Mouse (Mus musculus) 416B (cell line): Measurements from ENCODE around the gene Rnpep.
A peak's percentile ranks its signal among the peaks of the same experiment; 100 is the strongest.

Experiments
- DNase-seq: peaks from one replicate; pipeline ENCODE4 v3.0.0; 2011; ENCODE audit warnings: low read depth

The Rnpep gene

GRCm38 (mm10) chr1:135283826-135284291 is at the start of gene Rnpep:
Gene Rnpep, minus strand, starts transcription at chr1:135284084.
- DNase-seq: peak; percentile 70

- no peak for DNase-seq
These were observed 46.7 kb upstream of the Rnpep start for GRCm38 (mm10) chr1:135330578-135330977.

DNA sequence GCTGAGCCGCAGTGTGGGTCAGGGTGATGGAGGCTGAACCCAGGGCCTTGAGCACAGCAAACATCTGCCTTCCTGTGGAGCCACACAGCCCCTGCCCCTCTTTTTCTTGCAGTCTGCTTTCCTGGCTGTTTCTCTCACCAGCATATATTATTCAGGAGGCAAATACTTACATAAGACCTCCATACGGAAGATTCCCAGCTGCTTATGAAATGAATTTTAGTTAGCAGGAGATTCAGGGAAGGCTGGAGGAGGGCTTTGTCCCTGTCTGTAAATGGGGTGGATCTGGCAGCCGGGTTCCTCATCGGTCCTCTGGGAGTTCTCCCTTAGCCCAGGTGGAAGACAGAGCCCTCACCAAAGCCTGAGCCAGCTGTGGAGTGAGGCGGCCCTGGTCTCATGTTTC is 44.5 kb upstream of the Rnpep start:
- no peak for DNase-seq

- DNase-seq: no peak
These were observed 42.0 kb upstream of the Rnpep start for GRCm38 (mm10) chr1:135325934-135326333.

DNA sequence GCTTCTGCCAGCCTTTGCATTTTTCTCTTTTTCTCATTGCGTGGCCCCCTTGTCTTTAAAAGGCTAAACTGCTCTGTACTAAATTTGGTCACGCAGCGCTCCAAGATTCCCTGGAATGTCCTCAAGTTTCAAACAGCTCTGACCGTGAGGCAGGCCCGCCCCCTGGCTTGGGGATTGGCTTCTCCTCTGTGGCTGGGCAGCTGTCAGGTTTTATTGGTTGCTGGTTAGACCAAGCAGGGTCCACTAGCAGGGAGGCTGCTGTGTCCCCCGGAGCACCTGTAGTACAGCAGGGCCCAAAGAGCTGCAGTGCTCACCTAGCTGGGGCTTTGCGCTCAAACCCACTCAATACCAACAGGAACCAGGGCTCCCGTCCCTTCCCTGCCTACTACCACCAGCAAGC is 40.7 kb upstream of the Rnpep start, which contains the start of gene Lmod1:
Lmod1 (plus strand) TSS at position 237 of the 400 bp plus-strand sequence.
- DNase-seq: no peak

DNA sequence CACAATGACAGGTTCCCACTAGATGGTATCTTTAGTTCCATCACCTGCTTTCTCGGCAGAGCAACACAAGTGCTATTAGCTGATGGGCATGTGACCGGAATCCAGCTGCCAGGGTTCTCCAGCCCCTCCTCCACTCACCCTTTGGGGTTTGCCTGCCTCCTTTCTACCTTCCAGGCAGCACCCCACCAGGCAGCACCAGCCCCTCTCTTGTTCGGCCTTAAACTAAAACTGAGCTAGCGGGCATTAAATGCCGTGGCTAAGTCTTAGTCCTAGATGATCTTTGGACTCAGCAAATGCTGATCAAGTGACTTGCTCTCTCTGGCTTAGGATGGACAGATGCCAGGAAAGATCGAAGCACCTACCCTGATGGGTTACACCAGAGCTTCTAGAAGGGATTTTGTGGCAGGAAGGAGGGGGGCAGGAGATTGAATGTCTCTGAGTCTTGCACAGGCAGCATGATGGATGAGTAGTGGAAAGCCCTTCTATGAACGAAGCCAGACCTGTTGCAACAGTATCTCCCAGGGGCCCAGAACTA is 39.5 kb upstream of the Rnpep start:
- DNase-seq: no peak

- peak; percentile 94 for DNase-seq
These were observed 29.6 kb upstream of the Rnpep start, which contains the start of gene Timm17a for GRCm38 (mm10) chr1:135313284-135314031. Gene Timm17a, minus strand, starts transcription at chr1:135313778.

- DNase-seq: no peak
These were observed 28.3 kb upstream of the Rnpep start for GRCm38 (mm10) chr1:135312201-135312600.

- no peak for DNase-seq
These were observed 27.5 kb upstream of the Rnpep start for GRCm38 (mm10) chr1:135311356-135311755.

DNA sequence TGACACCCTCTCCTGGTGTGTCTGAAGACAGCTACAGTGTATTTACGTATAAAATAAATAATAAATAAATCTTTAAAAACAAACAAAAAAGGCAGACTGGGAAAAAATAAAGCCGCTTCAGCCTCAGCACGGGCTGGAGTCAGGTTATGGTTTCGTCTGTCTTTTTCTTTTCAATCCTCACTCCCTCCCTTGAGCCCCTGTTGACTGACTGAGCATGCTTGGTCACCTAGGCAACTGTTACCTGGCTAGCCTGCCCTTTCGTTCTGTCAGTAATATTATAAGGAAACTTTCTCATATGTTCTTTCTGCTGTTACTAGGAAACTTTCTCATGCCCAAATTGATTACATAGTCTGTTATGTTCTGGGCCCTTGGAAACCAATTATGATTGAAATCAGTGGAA is 7.0 kb upstream of the Rnpep start:
- no peak for DNase-seq

DNA sequence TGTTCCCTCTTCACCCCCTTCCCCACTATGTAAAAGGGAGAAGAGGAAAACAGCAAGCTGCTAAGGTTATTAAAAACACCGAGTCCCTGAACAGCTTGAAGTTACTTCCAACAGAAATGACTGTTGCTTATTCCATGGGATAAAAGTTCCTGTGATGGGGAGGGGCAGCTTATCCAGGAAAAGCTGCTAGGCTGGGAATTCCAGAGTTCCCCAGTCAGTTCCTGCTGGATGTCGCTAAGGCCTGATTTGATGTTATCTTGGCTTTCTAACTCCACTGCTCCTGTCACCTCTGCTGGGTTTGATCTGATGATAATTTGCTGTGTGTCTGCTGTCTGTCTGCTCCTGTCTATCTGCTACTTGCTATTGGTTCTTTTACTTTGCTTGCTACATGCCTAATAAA is 2.4 kb upstream of the Rnpep start:
- DNase-seq: no peak

GRCm38 (mm10) chr1:135283287-135283825 is 528 bp downstream of the Rnpep start:
- DNase-seq: peak; percentile 44

GRCm38 (mm10) chr1:135282536-135283286 is 1.2 kb downstream of the Rnpep start:
- peak; percentile 85 for DNase-seq

DNA sequence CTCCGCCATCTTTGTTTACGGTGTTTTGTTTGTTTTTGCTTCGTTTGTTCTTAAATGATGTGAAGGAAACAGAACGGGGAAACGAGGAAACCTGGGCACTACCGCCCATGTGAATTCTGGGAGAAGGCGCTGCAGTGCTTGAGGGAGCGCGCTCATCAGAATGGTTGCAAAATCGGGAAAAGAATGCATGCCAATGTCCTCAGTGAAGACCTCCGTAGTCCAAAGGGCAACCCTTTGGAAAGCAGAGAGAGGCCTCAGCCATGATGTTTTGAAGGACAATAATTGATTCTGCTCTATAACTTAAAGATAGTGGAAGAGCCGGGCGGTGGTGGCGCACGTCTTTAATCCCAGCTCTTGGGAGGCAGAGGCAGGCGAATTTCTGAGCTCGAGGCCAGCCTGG is 2.0 kb downstream of the Rnpep start:
- no peak for DNase-seq

DNA sequence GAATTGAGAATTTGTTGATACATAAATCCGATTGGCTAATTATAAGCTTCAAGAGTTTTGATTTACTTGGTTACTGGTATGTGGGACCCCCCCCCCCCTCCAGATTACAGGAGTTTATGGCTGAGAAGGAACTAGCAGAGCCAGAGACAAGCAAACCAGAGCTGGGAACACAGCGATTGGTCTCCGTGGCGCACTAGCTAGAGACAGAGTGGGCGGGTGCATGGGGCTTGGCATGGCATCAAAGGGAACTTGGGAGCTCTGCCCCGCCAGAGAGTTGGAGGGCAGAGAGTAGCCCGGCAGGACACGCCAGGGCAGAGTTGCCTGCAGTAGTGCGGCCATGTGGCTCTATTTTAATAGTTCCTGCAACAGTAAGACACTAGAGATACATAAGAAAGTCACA is 3.2 kb downstream of the Rnpep start:
- DNase-seq: no peak

DNA sequence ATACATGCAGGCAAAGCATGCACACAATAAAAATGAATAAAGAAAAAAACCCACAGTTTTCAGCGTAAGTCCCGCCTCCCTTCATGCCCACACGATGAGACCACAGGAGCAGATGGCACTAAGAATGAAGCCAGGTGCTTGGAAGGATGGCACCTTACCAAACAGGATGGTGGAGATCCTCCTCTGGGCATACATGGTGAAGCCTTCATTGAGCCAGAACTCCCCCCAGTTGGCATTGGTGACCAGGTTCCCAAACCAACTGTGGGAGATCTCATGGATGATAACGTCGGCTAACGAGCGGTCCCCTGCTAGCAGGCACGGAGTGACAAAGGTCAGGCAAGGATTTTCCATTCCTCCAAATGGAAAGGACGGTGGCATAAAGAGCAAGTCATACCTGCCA is 12.5 kb downstream of the Rnpep start:
- no peak for DNase-seq

GRCm38 (mm10) chr1:135267663-135268446 is 16.0 kb downstream of the Rnpep start:
- DNase-seq: peak; percentile 98

DNA sequence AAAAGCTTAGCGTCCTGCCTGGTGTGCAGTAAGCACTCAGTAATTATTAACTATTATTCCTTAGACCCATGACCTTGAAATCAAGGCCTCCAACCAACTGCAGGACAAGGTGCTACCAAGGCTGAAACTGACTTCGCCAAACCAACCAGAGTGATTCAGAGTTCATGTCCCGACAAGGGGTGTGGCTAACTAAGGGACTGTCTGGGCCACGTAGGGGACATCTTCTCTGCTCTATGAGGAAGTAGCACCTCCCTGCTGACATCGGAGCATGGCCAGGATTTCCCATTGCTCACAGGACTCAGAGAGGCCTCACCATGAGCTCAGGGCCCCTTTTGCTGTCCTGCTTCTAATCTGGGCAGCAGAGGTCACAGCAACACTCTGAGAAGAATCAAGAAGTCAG is 18.1 kb downstream of the Rnpep start:
- DNase-seq: peak; percentile 81

DNA sequence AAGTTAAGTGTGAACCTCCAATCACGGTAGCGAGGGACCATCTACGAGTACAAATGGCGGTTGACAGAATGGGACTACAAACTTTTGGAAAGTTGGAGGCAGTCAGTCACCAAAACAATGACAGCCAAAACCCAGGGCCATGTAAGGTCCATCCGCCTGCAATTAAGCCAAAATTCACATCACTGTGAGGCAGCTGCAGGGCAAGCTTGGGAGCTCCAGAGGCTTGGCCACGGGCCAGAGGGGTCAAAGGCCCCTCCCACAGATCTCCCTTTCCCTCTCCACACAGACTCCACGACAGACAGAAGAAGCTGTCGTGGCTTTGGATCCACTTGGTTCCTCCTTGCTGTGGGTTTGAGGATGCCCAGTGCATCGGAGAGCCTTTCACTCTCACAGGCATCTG is 20.6 kb downstream of the Rnpep start:
- DNase-seq: no peak

DNA sequence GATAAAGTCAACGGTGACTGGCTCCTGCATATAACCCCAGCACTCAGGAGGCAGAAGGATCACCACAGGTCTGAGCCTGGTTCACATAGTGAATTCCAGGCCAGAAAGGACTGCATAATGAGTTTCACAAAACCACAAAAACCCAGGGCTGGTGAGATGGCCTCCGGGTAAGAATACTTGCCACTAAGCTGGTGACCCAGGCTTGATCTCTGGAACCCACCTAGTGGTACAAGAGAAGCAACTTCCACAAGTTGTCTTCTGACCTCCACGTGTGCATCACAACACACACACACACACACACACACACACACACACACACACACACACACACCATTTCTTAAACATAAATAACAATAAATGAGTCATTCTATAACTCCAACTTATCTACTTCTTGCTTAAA is 21.6 kb downstream of the Rnpep start:
- DNase-seq: peak; percentile 53

DNA sequence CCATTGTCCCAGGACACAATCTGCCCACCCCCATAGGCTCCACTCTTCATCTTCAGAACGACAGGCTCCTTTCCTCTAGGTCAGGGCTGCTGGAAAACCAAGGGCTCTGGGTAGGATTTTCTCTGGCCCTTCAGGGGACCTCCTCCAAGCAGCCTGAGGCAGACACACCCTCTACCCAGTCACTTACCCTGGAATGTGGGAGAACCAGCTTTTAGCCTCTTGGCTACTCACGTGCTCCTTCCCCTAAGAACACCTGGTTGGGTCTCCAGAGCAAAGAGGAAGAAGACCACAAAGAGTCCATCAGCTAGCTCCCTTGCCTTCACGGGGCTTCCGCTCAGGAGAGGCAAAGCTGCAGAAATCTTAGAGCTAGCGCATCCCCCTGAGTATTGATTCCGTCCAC is 23.0 kb downstream of the Rnpep start:
- no peak for DNase-seq

DNA sequence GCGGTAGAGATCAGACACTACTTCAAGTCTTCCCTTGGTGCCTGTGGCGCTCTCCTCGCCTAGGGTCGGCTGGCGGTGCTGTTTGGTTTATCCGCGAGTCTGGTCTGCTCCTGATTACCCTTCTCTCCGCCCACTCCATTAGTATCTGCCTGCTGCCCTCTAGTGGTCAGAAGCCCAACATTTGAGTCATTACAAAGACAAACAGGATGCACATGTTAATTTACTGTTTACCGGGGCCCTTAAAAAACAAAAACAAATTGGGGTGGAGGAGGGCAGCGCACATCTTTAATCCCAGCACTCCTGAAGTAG is 24.8 kb downstream of the Rnpep start:
- peak; percentile 85 for DNase-seq
